Mouse (Mus musculus): ENCODE measurements around the gene Dlx3. TPM values are rescaled to one million over a fixed set of nuclear protein-coding genes. Genes with fewer than 3 reads are reported as not detected.

The Dlx3 gene
- total RNA-seq, 2 experiments from 2014 or later: not detected

- intact Hi-C loops (cut with DNase I): no loop called here
- DNase-seq: no peak
These were observed 32.4 kb upstream of the Dlx3 start for GRCm38 (mm10) chr11:95087301-95088228.

GRCm38 (mm10) chr11:95088286-95088685 is 31.6 kb upstream of the Dlx3 start:
- DNase-seq: no peak
- intact Hi-C loops (cut with DNase I): no loop called here

GRCm38 (mm10) chr11:95088857-95089779 is 30.8 kb upstream of the Dlx3 start:
- peak in 1 of 2 experiments; percentile 46 for DNase-seq
- intact Hi-C loops (cut with DNase I): no loop called here

GRCm38 (mm10) chr11:95093077-95093476 is 26.8 kb upstream of the Dlx3 start:
- DNase-seq: no peak
- intact Hi-C loops (cut with DNase I): no loop called here

- intact Hi-C loops (cut with DNase I): no loop called here
- no peak for DNase-seq
These were observed 24.3 kb upstream of the Dlx3 start for GRCm38 (mm10) chr11:95095596-95095995.

GRCm38 (mm10) chr11:95096608-95097373 is 23.1 kb upstream of the Dlx3 start:
- intact Hi-C loops (cut with DNase I): no loop called here
- no peak for DNase-seq

- intact Hi-C loops (cut with DNase I): no loop called here
These were observed 22.0 kb upstream of the Dlx3 start for GRCm38 (mm10) chr11:95097889-95098288.

GRCm38 (mm10) chr11:95098346-95099095 is 21.4 kb upstream of the Dlx3 start:
- intact Hi-C loops (cut with DNase I): no loop called here

More at GRCm38 (mm10) chr11:95097889-95098288, 22.0 kb upstream of the Dlx3 start:
- DNase-seq: no peak

GRCm38 (mm10) chr11:95100393-95100792 is 19.5 kb upstream of the Dlx3 start:
- intact Hi-C loops (cut with DNase I): no loop called here
- DNase-seq: no peak

More at GRCm38 (mm10) chr11:95098346-95099095, 21.4 kb upstream of the Dlx3 start:
- DNase-seq: no peak

- DNase-seq: no peak
- intact Hi-C loops (cut with DNase I): no loop called here
These were observed 18.7 kb upstream of the Dlx3 start for GRCm38 (mm10) chr11:95101071-95101788.

- no peak for DNase-seq
- intact Hi-C loops (cut with DNase I): no loop called here
These were observed 17.6 kb upstream of the Dlx3 start for GRCm38 (mm10) chr11:95102161-95102904.

- intact Hi-C loops (cut with DNase I): no loop called here
- no peak for DNase-seq
These were observed 15.7 kb upstream of the Dlx3 start for GRCm38 (mm10) chr11:95104266-95104665.

GRCm38 (mm10) chr11:95105274-95105874 is 14.5 kb upstream of the Dlx3 start:
- no peak for DNase-seq
- intact Hi-C loops (cut with DNase I): no loop called here

GRCm38 (mm10) chr11:95106440-95107236 is 13.3 kb upstream of the Dlx3 start:
- DNase-seq: peak; percentile 69 to 72
- intact Hi-C loops (cut with DNase I): loop anchor here (1.0 to 2.0 kb wide), 2 partner anchors 32 to 59 kb away; no protein-coding TSS in a partner anchor

GRCm38 (mm10) chr11:95109000-95109399 is 10.9 kb upstream of the Dlx3 start:
- no peak for DNase-seq
- intact Hi-C loops (cut with DNase I): no loop called here

- intact Hi-C loops (cut with DNase I): no loop called here
These were observed 9.8 kb upstream of the Dlx3 start for GRCm38 (mm10) chr11:95110081-95110480.

GRCm38 (mm10) chr11:95117030-95117429 is 2.9 kb upstream of the Dlx3 start:
- intact Hi-C loops (cut with DNase I): loop anchor here (1.0 to 5.0 kb wide), 2 partner anchors 134 to 405 kb away; no protein-coding TSS in a partner anchor
- peak; percentile 40 to 41 for DNase-seq

More at GRCm38 (mm10) chr11:95110081-95110480, 9.8 kb upstream of the Dlx3 start:
- DNase-seq: no peak
